Mouse (Mus musculus) layer of hippocampus, postnatal 36 days (tissue): ENCODE results near the gene Treml1. TPM values are rescaled to one million over a fixed set of nuclear protein-coding genes. Genes with fewer than 3 reads are reported as not detected.
"Not testable (repeated sequence)": the region's sequence is repeated elsewhere in the genome, so short reads cannot be mapped to it uniquely, and the experiment has no call there.

ENCODE experiments used
- DNase-seq, 2 experiments: peaks; one replicate each; pipeline ENCODE4 v3.0.0; 2022
- total RNA-seq, 2 experiments: library from RNA; stranded (reverse); gene quantifications; 2 replicates each; pipeline ENCODE4 v1.2.3; 2021

Treml1 gene
- not detected for total RNA-seq

- DNase-seq, result no peak
These were observed at the start of gene Treml1 for GRCm38 (mm10) chr17:48359616-48360015. Treml1 (plus strand) TSS chr17:48359916.

GRCm38 (mm10) chr17:48312124-48312523 is 47.6 kb upstream of the Treml1 start:
- DNase-seq, result no peak

GRCm38 (mm10) chr17:48315905-48316579 is 43.7 kb upstream of the Treml1 start, which contains the start of gene B430306N03Rik:
B430306N03Rik (plus strand) TSS chr17:48316141.
- not testable (repeated sequence) for DNase-seq

GRCm38 (mm10) chr17:48318686-48319085 is 41.0 kb upstream of the Treml1 start:
- DNase-seq, result no peak

GRCm38 (mm10) chr17:48321279-48321678 is 38.4 kb upstream of the Treml1 start:
- DNase-seq, result no peak

- DNase-seq, result no peak
These were observed 36.5 kb upstream of the Treml1 start for GRCm38 (mm10) chr17:48323236-48323635.

- no peak for DNase-seq
These were observed 35.5 kb upstream of the Treml1 start for GRCm38 (mm10) chr17:48324258-48324657.

GRCm38 (mm10) chr17:48325093-48325492 is 34.6 kb upstream of the Treml1 start:
- DNase-seq, result no peak

GRCm38 (mm10) chr17:48325638-48326037 is 34.1 kb upstream of the Treml1 start:
- no peak for DNase-seq

GRCm38 (mm10) chr17:48326656-48327055 is 33.1 kb upstream of the Treml1 start:
- DNase-seq, result peak; percentile 56 to 57

- no peak for DNase-seq
These were observed 27.2 kb upstream of the Treml1 start for GRCm38 (mm10) chr17:48332524-48332923.

- DNase-seq, result no peak
These were observed 25.5 kb upstream of the Treml1 start for GRCm38 (mm10) chr17:48334186-48334585.

- DNase-seq, result peak; percentile 59 to 65
These were observed 22.9 kb upstream of the Treml1 start for GRCm38 (mm10) chr17:48336857-48337256.

GRCm38 (mm10) chr17:48340267-48340666 is 19.4 kb upstream of the Treml1 start:
- no peak for DNase-seq

- DNase-seq, result no peak
These were observed 17.8 kb upstream of the Treml1 start for GRCm38 (mm10) chr17:48341947-48342346.

GRCm38 (mm10) chr17:48343065-48343464 is 16.7 kb upstream of the Treml1 start:
- DNase-seq, result no peak

- no peak for DNase-seq
These were observed 13.9 kb upstream of the Treml1 start for GRCm38 (mm10) chr17:48345824-48346223.

GRCm38 (mm10) chr17:48346231-48346630 is 13.5 kb upstream of the Treml1 start, which contains the start of gene Trem2:
Trem2 (plus strand) TSS chr17:48346401.
- DNase-seq, result no peak

- DNase-seq, result no peak
These were observed 12.9 kb upstream of the Treml1 start for GRCm38 (mm10) chr17:48346834-48347233.

GRCm38 (mm10) chr17:48347287-48347686 is 12.4 kb upstream of the Treml1 start:
- DNase-seq, result no peak

GRCm38 (mm10) chr17:48350681-48351193 is 9.0 kb upstream of the Treml1 start:
- DNase-seq, result no peak

- DNase-seq, result not testable (repeated sequence)
These were observed 6.7 kb upstream of the Treml1 start for GRCm38 (mm10) chr17:48352976-48353375.

GRCm38 (mm10) chr17:48355822-48356221 is 3.9 kb upstream of the Treml1 start:
- no peak for DNase-seq

- no peak for DNase-seq
These were observed 1.8 kb upstream of the Treml1 start for GRCm38 (mm10) chr17:48357892-48358291.
